Mouse (Mus musculus) urinary bladder, postnatal 10 days (tissue): ENCODE measurements around the gene Oser1.
"Not testable (repeated sequence)": the region's sequence is repeated elsewhere in the genome, so short reads cannot be mapped to it uniquely, and the experiment has no call there.

Experiments used
- DNase-seq: peaks from one replicate; pipeline ENCODE4 v3.0.0; 2022; ENCODE audit warnings: low spot score

Gene Oser1

GRCm38 (mm10) chr2:163424597-163424996 is at the start of gene Oser1:
Gene Oser1, minus strand, starts transcription at chr2:163424697.
- no peak for DNase-seq

DNA sequence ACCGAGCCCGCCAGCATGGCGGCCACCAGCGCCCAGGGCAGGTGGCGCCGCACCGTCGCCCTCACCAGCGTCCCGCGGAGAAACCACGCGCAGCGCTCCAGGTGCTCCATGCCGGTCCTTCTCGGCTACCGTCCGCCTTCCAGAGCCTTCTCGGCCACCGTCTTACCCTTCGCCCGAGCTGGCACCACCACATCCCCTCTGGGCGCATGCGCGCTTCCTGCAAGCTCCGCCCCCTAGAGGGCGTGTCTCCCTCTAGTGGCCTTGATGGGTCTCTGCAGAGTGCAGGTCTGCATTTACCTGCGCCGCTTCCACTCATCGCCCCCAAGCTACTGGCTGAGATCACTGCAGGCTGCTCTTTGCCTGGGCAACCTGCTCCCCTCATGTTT is 48.0 kb upstream of the Oser1 start, which contains the start of gene Fitm2:
TSS of gene Fitm2 (minus strand) at position 164 of the 386 bp plus-strand sequence.
- peak; percentile 90 for DNase-seq

DNA sequence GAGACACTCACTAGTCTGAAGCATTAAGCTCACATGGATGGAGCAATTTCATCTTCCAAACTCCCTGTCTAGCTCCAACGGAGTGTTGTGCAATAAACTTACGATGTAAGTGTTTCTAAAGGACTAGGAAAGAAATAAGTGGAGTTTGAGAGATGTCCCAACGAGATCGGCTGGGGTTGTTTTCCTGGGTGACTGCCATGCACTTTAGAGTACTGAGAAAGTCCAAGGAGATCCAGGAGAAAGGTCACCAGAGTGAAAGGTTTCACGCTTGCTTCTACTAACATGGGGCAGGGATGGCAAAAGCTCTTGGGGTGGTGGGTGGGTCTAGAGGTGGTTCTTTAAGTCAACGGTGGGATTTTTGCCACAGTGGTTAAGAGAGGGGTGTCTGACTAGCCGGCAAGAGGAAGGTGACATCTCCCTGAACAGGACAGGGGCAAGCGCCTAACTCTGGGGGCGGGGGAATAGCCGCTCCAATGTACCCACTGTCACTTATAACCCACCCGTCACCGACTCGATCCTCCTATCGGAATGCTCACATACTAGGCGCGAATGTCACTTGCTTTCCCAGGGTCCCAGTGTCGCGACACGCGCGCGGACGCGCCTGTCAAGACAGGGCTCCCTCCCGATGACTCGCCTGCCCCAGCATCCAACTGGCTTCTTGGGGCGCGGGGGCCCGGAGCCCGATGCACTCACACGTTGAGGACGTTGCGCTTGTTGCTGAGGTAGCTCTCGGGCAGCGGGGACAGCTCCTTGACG is 47.4 kb upstream of the Oser1 start:
- no peak for DNase-seq

DNA sequence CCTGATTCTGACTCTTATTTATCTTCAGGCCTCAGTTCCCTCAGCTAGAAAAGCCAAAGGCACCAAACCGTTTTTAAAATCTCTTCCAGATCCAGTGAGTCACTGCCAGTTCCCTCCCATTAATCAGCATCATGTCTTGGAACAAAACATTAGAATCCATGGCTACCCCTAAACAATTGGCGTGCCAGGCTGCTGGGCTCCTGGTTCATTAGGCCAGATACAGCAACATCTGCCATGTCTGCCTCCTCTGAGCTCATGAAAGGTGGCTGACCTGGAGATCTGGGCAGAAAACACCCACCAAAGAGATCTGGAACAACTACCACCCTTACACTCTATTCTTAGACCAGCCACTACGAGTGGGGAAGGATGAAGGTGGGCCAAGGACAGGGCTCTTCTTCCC is 46.6 kb upstream of the Oser1 start:
- no peak for DNase-seq

DNA sequence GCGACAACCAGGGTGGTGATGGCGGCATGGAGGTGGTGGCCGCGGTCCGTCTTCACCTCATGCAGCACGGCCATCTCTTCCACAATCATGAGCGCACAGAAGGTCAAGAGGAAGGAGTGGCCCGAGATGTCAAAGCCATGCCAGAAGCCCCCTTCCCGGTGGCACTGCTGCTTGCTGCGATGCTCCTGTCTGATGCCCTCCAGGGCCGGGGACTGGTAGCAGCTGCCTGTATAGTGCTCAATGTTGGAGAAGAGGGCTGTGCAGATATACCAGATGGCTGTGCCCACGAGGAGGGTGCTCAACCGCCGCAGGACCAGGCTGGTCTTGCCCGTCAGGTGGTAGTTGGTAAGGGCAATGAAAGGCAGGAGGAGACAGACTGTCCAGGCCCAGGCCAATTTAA is 45.2 kb upstream of the Oser1 start:
- DNase-seq = no peak

DNA sequence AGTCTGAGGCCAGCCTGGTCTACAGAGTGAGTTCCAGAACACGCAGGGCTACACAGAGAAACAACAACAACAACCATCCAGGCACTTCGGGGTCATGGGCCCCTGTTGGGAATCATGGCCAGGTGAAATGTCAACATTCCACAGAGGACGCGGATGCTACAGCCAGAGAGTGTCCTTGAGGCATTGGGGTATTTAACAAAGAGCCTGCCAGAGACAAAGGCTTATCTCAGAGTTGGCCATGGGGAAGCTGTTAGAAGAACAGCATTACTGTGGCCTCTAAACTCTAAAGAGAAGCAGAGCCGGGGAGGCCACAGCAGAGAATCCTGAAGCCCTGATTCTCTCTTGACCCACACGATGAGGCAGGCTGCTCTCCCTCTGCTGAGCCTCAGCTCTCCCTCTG is 44.4 kb upstream of the Oser1 start:
- no peak for DNase-seq

GRCm38 (mm10) chr2:163467585-163467984 is 43.1 kb upstream of the Oser1 start:
- no peak for DNase-seq

GRCm38 (mm10) chr2:163466771-163467170 is 42.3 kb upstream of the Oser1 start:
- no peak for DNase-seq

- DNase-seq = no peak
These were observed 40.1 kb upstream of the Oser1 start for GRCm38 (mm10) chr2:163464562-163464961.

- no peak for DNase-seq
These were observed 39.5 kb upstream of the Oser1 start for GRCm38 (mm10) chr2:163463998-163464397.

DNA sequence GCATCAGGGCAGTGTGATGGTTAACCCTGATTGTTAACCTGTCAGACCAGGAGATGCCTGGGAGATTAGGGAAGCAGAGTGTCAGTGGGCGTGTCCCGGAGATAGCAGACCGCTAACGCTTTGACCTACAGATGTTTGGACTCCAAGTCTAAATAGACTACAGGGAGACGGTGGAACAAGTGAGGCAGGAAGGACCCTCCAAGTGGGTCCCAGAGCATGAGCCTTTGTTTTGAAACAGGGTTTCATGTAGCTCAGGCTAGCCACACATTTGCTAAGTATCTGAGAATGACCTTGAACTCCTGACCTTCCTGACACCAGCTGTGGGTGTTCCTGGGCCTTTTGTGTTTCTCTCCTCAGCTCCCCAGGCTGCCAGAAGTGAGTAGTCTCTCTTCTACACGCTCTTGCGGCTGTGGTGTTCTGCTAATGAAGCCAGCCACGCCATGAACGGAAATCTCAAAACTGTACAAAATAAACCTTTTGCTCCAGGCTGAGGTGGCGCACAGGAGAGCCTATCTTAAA is 38.8 kb upstream of the Oser1 start:
- DNase-seq = no peak

GRCm38 (mm10) chr2:163462801-163463200 is 38.3 kb upstream of the Oser1 start:
- DNase-seq = no peak

- DNase-seq = no peak
These were observed 37.9 kb upstream of the Oser1 start for GRCm38 (mm10) chr2:163462386-163462785.

- DNase-seq = not testable (repeated sequence)
These were observed 36.8 kb upstream of the Oser1 start for GRCm38 (mm10) chr2:163461307-163461706.

DNA sequence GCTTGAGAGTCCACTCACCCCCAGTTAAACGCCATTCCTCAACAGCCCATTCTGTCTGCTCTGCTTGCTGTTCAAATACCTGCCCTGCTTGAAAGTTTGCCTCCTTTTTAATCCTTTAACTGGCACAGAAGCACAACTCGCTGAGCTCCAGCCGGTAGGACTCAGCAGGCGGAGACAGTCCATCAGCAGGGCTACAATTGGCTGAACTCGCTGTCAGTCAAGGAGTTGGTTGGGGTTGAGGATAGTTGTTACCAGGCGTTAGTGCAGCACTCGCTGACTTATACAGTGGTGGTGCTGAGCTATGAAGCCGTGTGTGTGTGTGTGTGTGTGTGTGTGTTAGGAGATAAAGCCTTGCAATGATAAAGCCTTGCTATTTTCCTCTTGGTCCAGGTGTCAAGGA is 36.1 kb upstream of the Oser1 start:
- DNase-seq = no peak

DNA sequence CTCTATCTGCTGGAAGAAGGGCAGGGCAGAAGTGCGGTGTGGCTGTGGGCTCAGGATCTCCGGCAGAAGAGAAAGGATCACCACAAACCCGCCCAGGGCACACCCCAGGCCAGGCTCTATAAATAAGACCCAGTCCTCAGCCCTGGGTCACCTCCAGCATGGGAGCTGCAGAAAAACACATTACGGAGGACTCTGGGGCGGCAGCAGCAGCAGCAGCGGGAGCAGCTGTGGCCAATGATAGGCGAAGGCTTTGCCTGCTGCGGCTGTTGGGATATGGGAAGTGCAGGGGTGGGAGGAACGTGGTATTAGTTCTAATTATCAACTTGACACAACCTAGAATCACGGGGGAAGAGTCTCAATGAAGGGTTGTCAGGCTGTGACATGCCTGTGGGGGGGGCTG is 34.9 kb upstream of the Oser1 start:
- no peak for DNase-seq

GRCm38 (mm10) chr2:163458539-163459265 is 34.2 kb upstream of the Oser1 start:
- DNase-seq = no peak

DNA sequence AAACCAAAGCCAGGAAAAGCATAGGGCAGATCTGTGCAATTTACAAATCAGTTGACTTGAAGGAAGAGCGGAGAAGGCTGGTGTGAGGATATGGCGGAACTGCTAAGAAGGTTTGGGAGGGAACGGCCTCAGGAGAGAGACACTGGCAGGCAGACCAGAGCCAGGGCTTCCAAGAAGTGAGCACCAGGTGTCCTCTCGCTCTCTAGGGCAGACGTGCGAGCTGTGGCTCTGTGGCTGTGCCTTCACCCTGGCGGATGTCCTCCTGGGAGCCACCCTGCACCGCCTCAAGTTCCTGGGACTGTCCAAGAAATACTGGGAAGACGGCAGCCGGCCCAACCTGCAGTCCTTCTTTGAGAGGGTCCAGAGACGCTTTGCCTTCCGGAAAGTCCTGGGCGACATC is 28.9 kb upstream of the Oser1 start:
- no peak for DNase-seq

DNA sequence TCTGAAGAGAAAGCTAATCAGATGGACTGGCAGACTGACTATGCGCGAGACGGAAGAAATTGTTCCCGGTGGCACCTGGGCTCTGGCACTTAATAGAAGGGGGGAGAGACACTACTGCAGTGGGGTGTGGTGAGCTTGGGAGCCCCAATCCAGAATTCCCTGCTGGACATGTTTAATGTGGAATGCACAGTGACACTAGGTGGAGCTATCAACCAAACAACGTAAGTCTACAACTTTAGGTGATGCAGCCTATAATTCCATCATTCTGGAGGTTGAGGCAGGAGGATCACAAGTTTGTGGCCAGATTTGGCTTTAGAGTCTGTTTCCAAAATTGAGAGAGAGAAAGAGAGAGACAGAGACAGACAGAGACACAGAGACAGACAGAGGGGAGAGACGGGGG is 28.2 kb upstream of the Oser1 start:
- no peak for DNase-seq

DNA sequence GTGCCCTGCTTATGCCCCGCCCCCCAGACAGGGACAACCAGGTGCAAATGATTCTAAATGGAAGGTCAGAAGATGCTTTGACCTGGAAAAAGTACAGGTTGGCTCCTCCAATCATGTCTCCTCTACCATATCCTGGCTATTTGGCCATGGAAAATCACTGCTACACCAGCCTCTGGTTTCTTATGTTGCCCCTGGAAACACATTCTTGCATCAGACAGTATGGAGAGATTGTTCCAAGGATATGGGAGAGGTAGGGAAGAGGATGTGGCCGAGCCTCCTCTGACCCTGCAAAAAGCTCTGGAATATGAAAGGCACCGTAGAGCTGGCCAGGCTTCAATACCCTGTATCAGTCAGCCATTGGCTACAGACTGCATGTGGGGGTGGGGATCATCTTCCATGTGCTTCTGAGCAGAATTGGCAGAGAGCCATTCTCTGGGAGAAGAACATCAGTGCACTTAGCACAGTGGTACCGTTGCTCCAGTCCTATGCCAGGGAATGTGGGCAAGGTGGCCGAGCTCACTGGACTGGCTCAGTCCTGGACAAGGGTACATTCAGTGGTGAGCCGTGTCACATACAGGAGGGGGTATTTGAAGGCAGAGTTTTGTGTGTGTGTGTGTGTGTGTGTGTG is 26.3 kb upstream of the Oser1 start:
- DNase-seq = no peak

DNA sequence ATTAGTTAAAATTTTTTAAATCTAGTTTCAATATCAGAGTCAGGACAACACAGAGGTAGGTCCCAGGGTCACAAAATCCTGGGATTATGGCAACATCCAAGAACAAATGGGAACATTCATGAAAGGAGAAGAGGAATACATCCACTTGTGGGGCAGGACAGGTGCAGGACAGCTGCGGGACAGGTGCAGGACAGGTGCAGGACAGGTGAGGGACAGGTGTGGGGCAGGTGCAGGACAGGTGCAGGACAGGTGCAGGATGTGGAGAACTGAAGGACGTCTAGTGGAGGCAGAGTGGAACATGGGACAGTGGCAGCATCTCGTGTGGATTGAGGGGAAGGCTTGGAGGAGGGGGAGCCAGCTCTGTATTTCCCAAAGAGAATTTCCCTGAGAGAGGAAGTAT is 24.8 kb upstream of the Oser1 start:
- no peak for DNase-seq

- no peak for DNase-seq
These were observed 22.9 kb upstream of the Oser1 start for GRCm38 (mm10) chr2:163447375-163447774.

DNA sequence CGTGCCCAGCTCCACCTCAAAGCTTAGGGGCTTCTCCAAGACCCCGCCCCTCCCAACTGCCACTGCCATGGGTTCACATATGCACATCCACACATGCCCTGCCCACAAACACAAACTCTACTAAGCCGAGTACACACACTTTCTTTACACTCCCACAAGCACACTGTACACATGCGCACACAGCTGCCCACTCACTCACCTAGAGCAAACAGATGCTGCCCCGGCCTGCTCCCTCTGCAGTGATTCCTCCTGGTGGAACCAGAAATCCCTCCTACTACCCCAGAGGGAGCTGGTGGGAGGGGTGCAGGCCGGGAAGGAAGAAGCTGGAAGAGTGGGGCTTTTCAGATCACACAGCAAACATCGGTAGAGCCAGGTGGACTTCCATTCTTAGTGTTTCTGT is 19.5 kb upstream of the Oser1 start:
- no peak for DNase-seq
